Mouse (Mus musculus) heart, postnatal 4 days (tissue): ENCODE data around the gene Mycl. TPM values are rescaled to one million over a fixed set of nuclear protein-coding genes. Genes with fewer than 3 reads are reported as not detected.
A peak's percentile ranks its signal among the peaks of the same experiment; 100 is the strongest.

Experiments
- DNase-seq: peaks from one replicate; pipeline ENCODE4 v3.0.0; 2021
- total RNA-seq, 2 experiments: library from RNA; stranded (reverse); gene quantifications; 2 replicates each; pipeline ENCODE4 v1.2.3; 2021

Mycl gene
- total RNA-seq, 2 experiments from 2014 or later = 0.14 to 0.29 TPM

DNA sequence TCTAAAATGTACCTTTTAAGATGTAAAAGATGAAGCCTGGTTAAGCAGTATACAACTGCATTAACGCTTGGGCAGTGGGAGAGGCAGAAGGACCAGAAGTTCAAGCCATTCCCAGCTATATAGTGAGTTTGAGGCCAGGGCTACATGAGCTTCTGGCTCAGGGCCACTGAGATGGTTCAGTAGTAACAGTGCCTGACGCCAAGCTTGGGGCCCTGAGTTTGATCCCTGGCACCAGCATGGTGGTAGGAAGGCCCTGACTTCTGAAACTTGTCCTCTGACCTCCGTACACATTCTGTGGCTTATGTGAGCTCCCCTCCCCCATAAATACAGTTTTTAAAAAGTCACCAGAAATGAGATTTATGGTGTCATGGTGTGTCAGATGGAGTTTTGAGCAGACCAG, 26.1 kb downstream of the Mycl start:
- no peak for DNase-seq

- DNase-seq = no peak
These were observed 27.4 kb downstream of the Mycl start for GRCm38 (mm10) chr4:123022896-123023295.

- DNase-seq = no peak
These were observed 30.0 kb downstream of the Mycl start for GRCm38 (mm10) chr4:123025418-123025817.

GRCm38 (mm10) chr4:123026161-123026560, 30.7 kb downstream of the Mycl start:
- DNase-seq = no peak

GRCm38 (mm10) chr4:123026597-123026996, 31.1 kb downstream of the Mycl start:
- DNase-seq = no peak

- no peak for DNase-seq
These were observed 39.4 kb downstream of the Mycl start for GRCm38 (mm10) chr4:123034841-123035240.

- no peak for DNase-seq
These were observed 40.2 kb downstream of the Mycl start for GRCm38 (mm10) chr4:123035636-123036035.

- no peak for DNase-seq
These were observed 41.3 kb downstream of the Mycl start for GRCm38 (mm10) chr4:123036710-123037109.

GRCm38 (mm10) chr4:123041131-123041530, 45.7 kb downstream of the Mycl start:
- no peak for DNase-seq

GRCm38 (mm10) chr4:123043858-123044257, 48.4 kb downstream of the Mycl start:
- no peak for DNase-seq

- no peak for DNase-seq
These were observed 49.4 kb downstream of the Mycl start for GRCm38 (mm10) chr4:123044842-123045241.

GRCm38 (mm10) chr4:123046300-123046699, 50.8 kb downstream of the Mycl start:
- DNase-seq = no peak

DNA sequence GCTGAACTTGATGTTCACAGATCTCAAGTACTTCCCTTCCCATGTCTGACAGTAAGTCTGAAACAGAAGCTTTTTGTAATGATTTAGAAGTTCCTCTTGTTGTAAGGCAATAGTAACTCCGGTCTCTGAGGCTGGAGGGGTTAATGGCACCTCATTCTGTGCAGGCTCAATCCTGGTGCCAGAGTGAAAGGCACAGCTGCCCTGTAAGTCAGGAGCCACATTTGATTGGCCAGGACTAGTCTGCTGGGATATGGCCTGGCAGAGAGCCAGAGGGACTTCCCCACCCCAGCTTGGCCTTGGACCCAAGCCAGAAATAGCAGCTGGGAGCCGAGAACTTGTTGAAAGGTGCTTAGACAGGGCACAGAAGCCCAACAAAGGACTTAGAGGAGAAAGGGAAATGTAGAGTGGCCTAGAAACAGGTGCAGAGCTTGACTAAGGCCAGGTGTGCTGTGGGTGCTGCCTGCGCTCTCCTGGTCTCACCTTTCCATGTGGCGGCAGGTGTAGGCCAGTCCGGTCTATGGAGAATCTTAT, 55.3 kb downstream of the Mycl start:
- DNase-seq = peak; percentile 97

Other genes starting within 250 kb of the Mycl start
- gene Ppt1, start 159.4 kb upstream of the Mycl start, total RNA-seq = 10 to 100 TPM; 35.5 to 36.4 TPM
- gene Cap1, start 109.6 kb upstream of the Mycl start, total RNA-seq = 10 to 100 TPM; 88.9 to 90.8 TPM
- under 1 TPM; 0.14 to 0.20 TPM for gene Mfsd2a, start 34.5 kb upstream of the Mycl start, total RNA-seq
- gene Trit1, start 20.9 kb downstream of the Mycl start, total RNA-seq = 1 to 10 TPM; 8.9 to 9.5 TPM
- not detected for gene Bmp8b, start 109.5 kb downstream of the Mycl start, total RNA-seq
- not detected for gene Oxct2b, start 120.6 kb downstream of the Mycl start, total RNA-seq
- 10 to 100 TPM; 33.5 to 35.2 TPM for gene Ppie, start 144.3 kb downstream of the Mycl start, total RNA-seq
- under 1 TPM; 0.26 to 0.54 TPM for gene Hpcal4, start 187.6 kb downstream of the Mycl start, total RNA-seq
- 10 to 100 TPM; 21.3 to 24.6 TPM for gene Nt5c1a, start 205.9 kb downstream of the Mycl start, total RNA-seq
- gene Heyl, start 237.9 kb downstream of the Mycl start, total RNA-seq = 10 to 100 TPM; 26.9 to 28.3 TPM